Mouse (Mus musculus) cerebellum, adult 2 months (tissue): ENCODE measurements at regions not wholly inside any gene's neighbourhood (a gene's known extent, or its start where the extent isn't known, plus 50 kb on each side); places are given as distances from the start of the nearest gene placed in this dataset.

ENCODE experiments used
- CTCF ChIP-seq: fragments of 200-500 bp; IDR thresholded peaks from 2 replicates; pipeline ENCODE4 v1.5.1; 2011; ENCODE audit warnings: low read depth, mild to moderate bottlenecking, control low read depth, low read length, moderate library complexity, borderline replicate concordance; ENCODE audit not compliant: insufficient read depth
- POLR2A ChIP-seq: fragments of 200-500 bp; IDR thresholded peaks from 2 replicates; pipeline ENCODE4 v1.6.1; 2011; ENCODE audit warnings: low read length, control low read depth, borderline replicate concordance; ENCODE audit not compliant: insufficient read depth

DNA sequence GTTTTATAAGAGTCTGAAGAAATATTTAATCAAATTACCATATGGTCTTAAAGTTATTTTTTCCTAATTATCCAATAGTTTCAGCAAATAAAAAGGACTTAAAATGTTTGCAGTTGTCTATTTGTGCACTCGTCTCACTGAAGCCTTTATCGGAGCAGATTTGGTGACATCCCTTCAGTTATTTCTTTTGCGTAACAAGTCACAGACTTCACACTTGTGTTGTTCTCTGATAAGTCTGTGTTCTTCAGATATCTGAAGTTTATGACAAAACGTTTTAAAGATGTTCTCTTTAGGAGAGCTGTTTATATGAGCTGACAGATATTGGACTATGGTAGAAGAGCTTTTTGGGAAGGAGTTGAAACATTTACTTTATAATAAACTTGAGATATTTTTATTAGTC, 233.8 kb upstream of the Prdm1 start:
- TF ChIP-seq CTCF (no peak), POLR2A (no peak)
